Mouse (Mus musculus) ES-E14 (cell line): Measurements from ENCODE around the gene Csrp1. TPM values are rescaled to one million over a fixed set of nuclear protein-coding genes. Genes with fewer than 3 reads are reported as not detected.
A peak's percentile ranks its signal among the peaks of the same experiment; 100 is the strongest.

ENCODE experiments used
- DNase-seq: peaks from one replicate; pipeline ENCODE4 v3.0.0-alpha.2; 2013; ENCODE audit warnings: low read depth, low spot score
- H3K27ac ChIP-seq: 2 replicates; pipeline ENCODE4 v1.5.1; 2012; ENCODE audit warnings: low read depth, mild to moderate bottlenecking, low read length, moderate library complexity, mixed read lengths; ENCODE audit not compliant: poor library complexity, insufficient read depth, severe bottlenecking
- H3K36me3 ChIP-seq: 2 replicates; pipeline ENCODE4 v1.6.1; 2012; ENCODE audit warnings: mild to moderate bottlenecking, low read length, moderate library complexity, mixed read lengths; ENCODE audit not compliant: control insufficient read depth, poor library complexity, insufficient read depth, severe bottlenecking
- H3K4me1 ChIP-seq, 2 experiments: fragments of 150-350 bp in 1 of 2; sonication (generic) in 1 of 2; 2 replicates each; pipeline ENCODE4 v1.6.1; 2012; ENCODE audit warnings: low read length in 2 of 2, mild to moderate bottlenecking in 1 of 2, mixed read lengths in 1 of 2; ENCODE audit not compliant: control insufficient read depth in 2 of 2, insufficient read depth in 2 of 2, poor library complexity in 1 of 2
- H3K4me3 ChIP-seq, 2 experiments: fragments of 150-350 bp in 1 of 2; sonication (generic) in 1 of 2; 2 replicates each; pipeline ENCODE4 v1.5.1; 2012; ENCODE audit warnings: low read length in 2 of 2, low read depth in 1 of 2, mild to moderate bottlenecking in 1 of 2, mixed read lengths in 1 of 2; ENCODE audit not compliant: insufficient read depth in 1 of 2, poor library complexity in 1 of 2, severe bottlenecking in 1 of 2
- H3K9ac ChIP-seq: 2 replicates; pipeline ENCODE4 v1.6.1; 2012; ENCODE audit warnings: low read depth, mild to moderate bottlenecking, low read length, mixed read lengths; ENCODE audit not compliant: poor library complexity, insufficient read depth, severe bottlenecking
- H3K9me3 ChIP-seq: fragments of 150-350 bp; sonication (generic); 2 replicates; pipeline ENCODE4 v1.6.1; 2012; ENCODE audit warnings: low read depth, mild to moderate bottlenecking, low read length; ENCODE audit not compliant: control insufficient read depth, insufficient read depth
- CHD2 ChIP-seq: IDR thresholded peaks from 2 replicates; pipeline ENCODE4 v1.6.1; 2014; ENCODE audit warnings: mild to moderate bottlenecking, low read depth, low read length, inconsistent platforms
- HCFC1 ChIP-seq: IDR thresholded peaks from 2 replicates; pipeline ENCODE4 v1.6.1; 2012; ENCODE audit warnings: low read length, inconsistent platforms, borderline replicate concordance; ENCODE audit not compliant: insufficient read depth
- MAFK ChIP-seq: IDR thresholded peaks from 2 replicates; pipeline ENCODE4 v1.6.1; 2014; ENCODE audit warnings: mild to moderate bottlenecking, low read depth, low read length, inconsistent platforms; ENCODE audit not compliant: insufficient read depth
- ZC3H11A ChIP-seq: IDR thresholded peaks from 2 replicates; pipeline ENCODE4 v1.6.1; 2012; ENCODE audit warnings: low read depth, mild to moderate bottlenecking, inconsistent platforms, low read length, borderline replicate concordance
- ZNF384 ChIP-seq: IDR thresholded peaks from 2 replicates; pipeline ENCODE4 v1.6.1; 2012; ENCODE audit warnings: low read depth, low read length, inconsistent platforms
- in situ Hi-C, 2 experiments: fragments of 600-800 bp; cut with MboI; formaldehyde crosslinking; loops; one replicate each; pipeline ENCODE4 v1.15.1; 2025; ENCODE audit warnings: low sequenced_read_pairs in 2 of 2, inconsistent platforms in 1 of 2; ENCODE audit not compliant: unreplicated experiment in 2 of 2
- total RNA-seq: library from RNA; depleted of rRNA; stranded (reverse); fragments of 300-350 nt; gene quantifications from 2 replicates; pipeline ENCODE4 v1.2.3, GENCODE M21; 2012

The Csrp1 gene
- total RNA-seq, 1 experiment, result 131 TPM

DNA sequence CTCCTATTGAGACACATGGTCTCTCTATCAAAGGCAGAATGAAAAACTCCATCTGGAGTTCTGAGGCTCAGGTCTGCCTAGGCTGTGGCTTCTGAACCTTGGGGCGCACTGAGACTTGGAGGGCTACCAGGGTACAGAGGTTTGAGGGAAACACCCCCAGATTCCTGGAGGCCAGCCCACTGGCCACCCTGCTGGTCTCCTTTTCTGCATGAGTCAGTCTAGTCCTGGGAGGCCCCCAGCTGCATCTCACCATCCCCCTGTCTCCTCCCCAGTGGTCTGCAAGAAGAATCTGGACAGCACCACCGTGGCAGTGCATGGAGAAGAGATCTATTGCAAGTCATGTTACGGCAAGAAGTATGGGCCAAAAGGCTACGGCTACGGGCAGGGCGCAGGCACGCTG is 25.1 kb downstream of the Csrp1 start:
- TF ChIP-seq ZNF384 (no peak), ZC3H11A (no peak), HCFC1 (no peak), MAFK (no peak), CHD2 (no peak)
- in situ Hi-C loops, result no loop called here
- H3K4me1 ChIP-seq, result no peaks in the 10 kb centered on the region
- DNase-seq, result no peak
- H3K27ac ChIP-seq, result no peak overlapping the region
- no peaks in the 10 kb centered on the region for H3K9me3 ChIP-seq
- peaks cover 4% of the 10 kb centered on the region; the same call in 1 of the 2 replicates for H3K36me3 ChIP-seq
- H3K4me3 ChIP-seq, result no peak overlapping the region
- no peak overlapping the region for H3K9ac ChIP-seq

DNA sequence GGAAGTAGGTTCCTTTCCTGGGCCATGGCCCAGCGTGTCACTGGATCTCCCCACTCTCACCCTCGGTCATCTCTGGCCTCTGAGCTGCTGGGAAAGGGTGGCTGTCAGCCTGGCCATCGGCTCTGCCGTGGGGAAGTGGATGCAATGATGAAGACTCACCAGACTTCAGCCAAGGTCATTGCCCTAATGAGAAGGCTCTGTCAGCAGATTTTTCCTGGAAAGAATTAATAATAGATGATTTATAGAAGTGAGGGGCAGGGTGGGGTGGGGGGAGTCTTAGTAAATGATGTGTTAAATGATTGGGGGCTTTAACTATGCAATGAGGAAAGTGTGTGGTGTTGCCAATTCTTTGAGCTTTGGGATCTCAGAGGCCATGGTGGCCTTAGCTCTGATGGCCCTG is 26.4 kb downstream of the Csrp1 start:
- DNase-seq, result no peak
- Histone ChIP-seq H3K4me3 (no peak overlapping the region), H3K27ac (no peak overlapping the region), H3K9ac (no peak overlapping the region), H3K36me3 (peaks cover 8% of the 10 kb centered on the region; the same call in 1 of the 2 replicates), H3K4me1 (no peaks in the 10 kb centered on the region), H3K9me3 (no peaks in the 10 kb centered on the region)
- in situ Hi-C loops, result no loop called here
- no peak for TF ChIP-seq ZC3H11A
- no peak for TF ChIP-seq CHD2
- no peak for TF ChIP-seq ZNF384
- no peak for TF ChIP-seq MAFK

DNA sequence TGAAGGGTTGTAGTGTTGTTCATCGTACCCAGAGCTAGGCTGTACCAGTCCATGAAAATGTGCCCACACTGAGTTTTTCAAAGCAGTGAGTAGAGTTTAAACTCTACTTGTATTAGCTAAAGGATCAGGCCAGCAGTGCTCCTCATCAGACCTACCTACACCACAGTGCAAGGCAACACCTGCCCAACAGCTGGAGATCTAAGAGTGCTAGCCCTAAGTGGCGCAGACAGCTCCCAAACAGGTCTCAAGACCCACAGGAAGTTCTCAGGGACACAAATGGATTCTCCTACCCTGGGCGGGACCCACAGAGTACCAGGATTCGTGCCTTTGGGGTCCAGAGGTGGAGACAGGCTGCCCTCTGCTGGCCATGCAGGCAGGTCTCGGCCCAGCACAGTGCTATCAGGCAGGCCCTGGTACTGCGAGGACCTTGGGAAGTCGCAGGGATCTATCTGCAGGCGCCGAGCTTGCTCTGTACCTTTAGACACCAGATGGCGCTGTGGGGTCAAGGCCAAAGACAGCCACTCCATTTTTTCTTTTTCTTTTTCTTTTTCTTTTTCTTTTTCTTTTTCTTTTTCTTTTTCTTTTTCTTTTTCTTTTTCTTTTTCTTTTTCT is 33.0 kb downstream of the Csrp1 start:
- DNase-seq, result peak; percentile 91
- H3K4me1 ChIP-seq, result peaks cover 0 to 6% of the 10 kb centered on the region in 2 experiments; a peak in 2 of 4 replicates
- in situ Hi-C loops, result no loop called here
- H3K9me3 ChIP-seq, result no peaks in the 10 kb centered on the region
- H3K27ac ChIP-seq, result no peak overlapping the region
- H3K36me3 ChIP-seq, result peaks cover 5% of the 10 kb centered on the region; the same call in 1 of the 2 replicates
- TF ChIP-seq ZNF384, result peak; percentile 82
- TF ChIP-seq MAFK, result no peak
- 0 out of 2 replicates have a peak, but pooled peaks have one; percentile 44 for TF ChIP-seq HCFC1
- TF ChIP-seq CHD2, result no peak
- TF ChIP-seq ZC3H11A, result peak; percentile 84
- H3K9ac ChIP-seq, result 0 out of 2 replicates have a peak overlapping the region, but pooled peaks have one; percentile 47
- H3K4me3 ChIP-seq, result no peak overlapping the region

DNA sequence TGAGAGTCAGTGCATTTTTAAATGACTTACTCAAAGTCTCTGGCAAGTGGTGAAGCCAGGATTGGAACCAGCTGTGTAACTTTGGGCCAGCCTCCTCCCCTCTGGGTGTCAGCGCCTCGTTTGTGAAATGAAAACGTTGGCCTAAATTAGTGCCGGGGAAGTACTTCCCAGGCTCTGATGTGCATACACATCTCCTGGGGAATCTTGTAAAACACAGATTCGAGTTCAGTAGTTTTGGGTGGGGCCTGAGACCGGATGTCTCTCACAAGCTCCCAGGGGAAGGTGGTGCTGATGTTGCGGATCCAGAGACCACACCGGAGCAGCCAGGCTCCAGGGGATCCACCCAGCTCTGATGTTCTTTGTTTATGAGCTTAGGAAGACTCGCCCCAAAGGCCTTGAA is 35.4 kb downstream of the Csrp1 start:
- H3K36me3 ChIP-seq, result peaks cover 4% of the 10 kb centered on the region; the same call in 1 of the 2 replicates
- peaks cover 2 to 9% of the 10 kb centered on the region in 2 experiments for H3K4me1 ChIP-seq
- H3K27ac ChIP-seq, result no peak overlapping the region
- TF ChIP-seq ZC3H11A (no peak), CHD2 (no peak), HCFC1 (no peak), ZNF384 (no peak), MAFK (no peak)
- H3K4me3 ChIP-seq, result no peak overlapping the region
- in situ Hi-C loops, result no loop called here
- H3K9me3 ChIP-seq, result no peaks in the 10 kb centered on the region
- DNase-seq, result no peak
- no peak overlapping the region for H3K9ac ChIP-seq

DNA sequence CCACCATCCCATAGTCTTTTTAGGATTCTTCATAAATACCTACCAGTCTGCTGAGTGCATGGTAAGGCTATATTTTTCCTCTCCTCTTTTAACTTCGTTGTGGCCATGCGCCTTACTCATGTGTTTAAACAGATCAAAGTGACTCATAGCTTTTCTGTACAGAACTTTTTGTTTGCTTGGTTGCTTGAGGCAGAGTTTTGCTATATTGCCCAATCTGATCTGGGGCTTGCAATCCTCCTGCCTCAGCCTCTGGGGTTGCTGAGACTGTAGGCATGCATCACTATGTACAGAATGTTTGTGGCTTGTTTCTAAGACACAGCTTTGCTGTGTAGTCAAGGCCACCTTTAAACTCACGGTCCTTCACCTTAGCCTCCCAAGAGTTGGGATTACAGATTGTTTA is 36.1 kb downstream of the Csrp1 start:
- no peaks in the 10 kb centered on the region; the same call in 1 of the 2 replicates for H3K36me3 ChIP-seq
- no peak overlapping the region for H3K27ac ChIP-seq
- no peak overlapping the region for H3K4me3 ChIP-seq
- H3K9me3 ChIP-seq, result no peaks in the 10 kb centered on the region
- no peak for DNase-seq
- no peak overlapping the region for H3K9ac ChIP-seq
- in situ Hi-C loops, result no loop called here
- TF ChIP-seq HCFC1, result no peak
- no peak for TF ChIP-seq MAFK
- TF ChIP-seq ZNF384, result no peak
- TF ChIP-seq ZC3H11A, result no peak
- no peak for TF ChIP-seq CHD2
- peaks cover 3 to 9% of the 10 kb centered on the region in 2 experiments for H3K4me1 ChIP-seq
